Mouse (Mus musculus) frontal cortex, postnatal 25 days (tissue): ENCODE results near the gene Pafah1b3.

Experiments used
- DNase-seq, 2 experiments: peaks; one replicate each; pipeline ENCODE4 v3.0.0; 2022; ENCODE audit warnings: low spot score in 2 of 2

Pafah1b3 gene

GRCm38 (mm10) chr7:25305956-25306613 lies 8.3 kb upstream of the Pafah1b3 start, which contains the start of gene Tmem145:
TSS of gene Tmem145 (plus strand) at chr7:25306106.
- no peak for DNase-seq

DNA sequence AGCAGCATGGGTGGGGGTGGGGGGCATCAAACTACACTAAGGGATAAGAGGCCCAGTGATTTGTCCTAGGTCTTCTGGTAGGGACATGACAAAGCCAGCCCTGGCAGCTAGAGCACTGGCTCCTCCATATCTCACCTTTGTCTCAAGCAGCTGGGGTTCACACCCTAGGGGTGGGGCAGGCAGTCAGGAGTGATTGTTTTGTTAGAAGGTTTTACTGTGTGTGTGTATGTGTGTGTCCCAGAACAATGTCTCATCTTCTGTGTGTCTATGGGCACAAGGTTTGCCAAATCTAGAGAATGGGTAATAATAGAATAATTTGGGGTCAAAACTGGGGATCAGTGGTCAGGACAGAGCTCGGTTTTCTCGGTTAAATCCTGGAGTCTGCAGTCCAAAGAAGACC lies 7.7 kb upstream of the Pafah1b3 start:
- DNase-seq: no peak

DNA sequence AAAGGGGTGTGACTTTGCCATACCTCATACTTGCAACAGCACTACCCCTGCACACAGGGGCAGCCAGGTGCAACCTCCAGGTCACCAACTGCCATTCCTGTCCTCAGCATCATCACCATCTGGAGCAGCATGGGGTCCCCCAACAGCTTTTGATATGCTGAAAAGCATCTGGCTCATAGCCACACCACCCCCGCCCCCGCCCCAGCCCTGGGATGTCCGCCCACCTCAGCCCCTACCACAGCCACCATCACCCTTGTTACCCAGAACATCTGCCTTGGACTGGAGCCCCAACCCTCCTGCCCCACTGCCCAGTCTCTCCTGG lies 5.9 kb upstream of the Pafah1b3 start:
- DNase-seq: no peak

GRCm38 (mm10) chr7:25303003-25303684 lies 5.4 kb upstream of the Pafah1b3 start:
- no peak for DNase-seq

GRCm38 (mm10) chr7:25301063-25301462 lies 3.3 kb upstream of the Pafah1b3 start, which contains the start of gene Prr19:
TSS of gene Prr19 (plus strand) at chr7:25301411.
- DNase-seq: no peak

DNA sequence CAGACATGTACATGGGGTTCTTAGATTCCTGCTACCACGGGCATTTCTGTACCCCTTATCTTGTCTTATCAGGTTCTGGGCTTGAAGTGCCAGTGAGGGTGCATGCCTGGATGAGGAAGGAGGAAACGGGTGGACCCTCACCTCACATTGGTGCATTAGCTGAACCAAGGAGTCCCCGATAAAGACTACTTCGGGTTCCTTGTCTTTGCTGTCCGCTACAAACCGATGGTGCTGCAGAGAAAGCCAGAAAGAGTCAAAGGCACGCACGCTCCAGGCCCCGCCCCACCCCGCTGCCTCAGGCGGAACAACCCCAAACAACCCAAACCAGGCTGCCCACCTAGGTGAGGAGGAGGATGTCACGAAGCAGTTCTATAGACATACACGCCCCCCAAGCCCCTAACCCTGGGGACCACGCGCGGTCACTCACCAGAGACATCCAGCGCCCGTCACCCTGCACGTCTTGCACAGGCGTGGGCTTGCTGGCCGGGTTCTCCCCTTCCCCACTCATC lies 787 bp downstream of the Pafah1b3 start:
- no peak for DNase-seq

DNA sequence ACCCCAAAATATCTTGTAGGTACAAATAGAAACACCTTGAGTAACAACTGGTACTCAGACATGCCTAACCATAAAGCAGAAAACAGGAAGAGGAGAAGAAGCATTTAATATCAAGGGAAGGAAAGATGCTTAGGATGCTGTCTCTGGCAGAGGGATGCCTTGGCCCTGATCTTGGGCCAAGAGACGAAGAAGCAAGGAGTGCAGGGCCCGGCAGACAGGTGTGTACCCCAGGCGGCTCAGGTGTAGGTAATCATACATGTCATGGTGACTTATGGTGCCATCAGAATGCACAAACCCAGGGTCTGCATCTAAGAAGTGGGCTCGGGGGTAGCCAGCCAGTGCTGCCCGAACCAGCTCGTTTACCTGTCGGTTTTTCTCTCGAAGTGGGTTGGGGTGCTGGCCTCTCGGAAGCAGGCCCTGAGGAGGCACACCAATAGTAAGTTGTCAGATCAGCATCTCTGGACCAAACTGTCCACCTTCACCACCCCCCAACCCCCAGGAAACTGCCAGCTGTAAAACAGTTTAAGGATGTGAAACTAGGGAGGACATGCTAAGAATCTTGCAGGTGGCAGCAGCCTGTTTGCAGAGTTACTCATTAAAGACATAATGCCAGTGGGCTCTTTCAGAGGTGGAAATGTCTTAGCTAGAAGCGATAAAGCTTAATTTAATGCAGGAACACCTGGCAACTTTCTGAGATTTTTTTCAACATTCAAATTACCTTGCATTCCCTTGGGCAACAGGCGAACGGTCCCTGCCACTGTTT lies 2.6 kb downstream of the Pafah1b3 start:
- no peak for DNase-seq

DNA sequence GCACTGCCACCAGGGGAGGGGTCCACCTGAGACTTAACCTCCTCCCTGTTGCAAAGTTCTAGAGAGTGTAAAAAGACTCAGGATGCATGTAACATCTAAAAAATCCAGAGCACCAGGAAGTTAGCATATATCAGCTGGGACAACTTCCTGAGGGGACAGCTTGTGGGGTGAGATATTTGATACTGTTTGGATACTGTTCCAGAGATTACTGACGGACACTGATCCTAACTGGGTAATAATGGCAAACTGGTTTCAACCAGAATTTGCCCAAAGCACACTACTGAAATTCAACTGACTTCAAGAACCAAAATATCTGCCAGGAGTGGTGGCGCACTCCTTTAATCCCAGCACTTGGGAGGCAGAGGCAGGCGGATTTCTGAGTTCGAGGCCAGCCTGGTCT lies 3.3 kb downstream of the Pafah1b3 start:
- no peak for DNase-seq

DNA sequence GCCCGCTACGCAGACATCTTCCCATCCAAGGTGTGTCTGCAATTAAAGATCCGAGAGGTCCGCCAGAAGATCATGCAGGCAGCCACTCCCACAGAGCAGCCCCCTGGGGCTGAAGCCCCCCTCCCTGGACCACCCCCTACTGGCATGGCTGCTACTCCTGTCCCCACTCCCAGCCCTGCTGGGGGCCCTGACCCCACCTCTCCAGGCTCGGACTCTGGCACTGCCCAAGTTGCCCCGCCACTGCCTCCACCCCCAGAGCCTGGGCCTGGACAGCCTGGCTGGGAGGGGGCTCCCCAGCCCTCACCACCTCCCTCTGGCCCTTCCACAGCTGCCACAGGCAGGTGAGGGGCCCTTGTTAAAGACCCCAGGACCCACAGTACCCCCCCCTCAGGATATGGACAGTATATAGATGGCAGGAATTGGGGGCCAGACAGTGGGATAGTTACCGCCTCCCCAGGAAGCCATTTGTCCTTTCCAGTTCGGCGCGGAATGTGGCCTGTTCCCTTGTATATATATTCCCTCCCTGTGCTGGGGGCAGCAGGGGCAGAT lies 4.5 kb downstream of the Pafah1b3 start:
- DNase-seq: no peak

- DNase-seq: no peak
These were observed 5.7 kb downstream of the Pafah1b3 start for GRCm38 (mm10) chr7:25292107-25292506.

DNA sequence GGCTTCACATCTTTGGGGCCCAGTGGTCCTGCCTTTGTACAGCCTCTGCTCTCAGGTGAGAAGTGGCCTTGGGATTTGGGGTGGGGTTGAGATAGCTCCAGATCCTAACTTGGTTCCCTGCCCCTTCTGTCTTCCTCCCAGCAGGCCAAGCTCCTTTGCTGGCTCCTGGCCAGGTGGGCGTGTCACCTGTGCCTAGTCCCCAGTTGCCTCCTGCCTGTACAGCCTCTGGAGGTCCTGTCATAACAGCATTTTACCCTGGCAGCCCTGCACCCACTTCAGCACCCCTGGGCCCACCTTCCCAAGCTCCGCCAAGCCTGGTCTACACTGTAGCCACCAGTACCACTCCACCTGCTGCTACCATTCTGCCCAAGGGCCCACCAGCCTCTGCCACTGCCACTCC lies 6.9 kb downstream of the Pafah1b3 start:
- no peak for DNase-seq

DNA sequence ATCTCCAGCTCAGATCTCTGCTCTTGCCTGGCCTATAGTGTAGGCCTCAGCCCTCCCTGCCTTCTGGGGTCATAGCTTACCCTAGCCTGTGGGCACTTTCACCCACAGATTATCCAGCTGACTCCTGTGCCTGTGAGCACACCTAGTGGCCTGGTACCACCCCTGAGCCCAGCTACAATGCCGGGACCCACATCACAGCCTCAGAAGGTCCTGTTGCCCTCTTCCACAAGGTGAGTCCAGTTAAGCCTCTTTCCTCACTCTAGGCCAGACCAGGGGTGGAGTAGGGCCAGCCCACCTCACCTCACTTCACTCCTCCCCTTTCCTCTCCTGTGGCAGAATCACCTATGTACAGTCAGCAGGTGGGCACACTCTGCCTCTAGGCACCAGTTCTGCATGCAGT lies 7.3 kb downstream of the Pafah1b3 start:
- DNase-seq: no peak

DNA sequence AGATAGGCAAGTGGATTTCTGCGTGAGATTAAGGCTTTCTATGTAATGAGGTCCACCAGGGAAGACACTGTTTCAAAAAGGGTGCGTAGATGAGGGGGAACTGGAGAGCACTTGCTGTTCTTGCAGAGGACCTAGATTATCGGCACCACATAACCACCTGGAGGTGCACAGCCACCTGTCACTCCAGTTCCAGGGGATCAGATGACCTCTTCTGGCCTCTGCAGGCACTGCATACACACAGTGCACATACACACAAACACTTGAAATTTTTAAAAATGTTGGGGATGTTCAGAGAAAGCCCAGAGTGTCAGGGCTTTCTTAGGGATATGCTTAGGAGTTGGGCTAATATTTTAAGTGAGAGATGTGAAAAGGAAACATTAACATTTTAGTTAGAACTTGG lies 7.9 kb downstream of the Pafah1b3 start:
- no peak for DNase-seq

- DNase-seq: no peak
These were observed 9.1 kb downstream of the Pafah1b3 start for GRCm38 (mm10) chr7:25288721-25289120.

DNA sequence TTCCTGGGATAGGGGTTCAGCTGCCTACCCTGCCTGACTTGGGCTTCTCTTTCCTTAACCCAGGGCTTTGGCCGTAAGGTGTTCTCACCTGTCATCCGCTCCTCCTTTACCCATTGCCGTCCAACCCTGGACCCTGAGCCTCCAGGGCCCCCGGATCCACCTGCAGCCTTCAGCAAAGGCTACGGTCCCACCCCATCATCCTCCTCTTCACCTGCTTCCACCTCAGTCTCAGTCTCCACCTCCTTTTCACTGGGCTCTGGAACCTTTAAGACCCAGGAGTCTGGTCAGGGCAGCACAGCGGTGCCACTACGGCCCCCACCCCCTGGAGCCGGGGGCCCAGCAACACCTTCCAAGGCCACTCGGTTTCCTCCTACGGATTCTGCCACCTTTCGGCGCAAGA lies 9.8 kb downstream of the Pafah1b3 start:
- DNase-seq: no peak

DNA sequence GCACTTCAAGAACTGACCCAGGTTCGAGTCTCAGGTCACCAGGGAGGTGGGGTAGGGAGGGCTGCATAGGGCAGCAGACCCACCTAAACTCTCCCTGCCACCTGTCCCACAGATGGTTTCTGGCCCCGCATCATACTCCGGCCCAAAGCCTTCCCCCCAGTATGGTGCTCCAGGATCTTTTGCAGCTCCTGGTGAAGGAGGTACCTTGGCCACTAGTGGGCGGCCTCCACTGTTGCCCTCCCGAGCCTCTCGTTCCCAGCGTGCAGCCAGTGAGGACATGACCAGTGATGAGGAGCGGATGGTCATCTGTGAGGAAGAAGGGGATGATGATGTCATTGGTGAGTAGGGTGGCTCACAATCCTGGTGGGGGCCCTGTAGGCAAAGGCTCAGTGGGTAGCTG lies 10.8 kb downstream of the Pafah1b3 start:
- no peak for DNase-seq

- DNase-seq: no peak
These were observed 12.1 kb downstream of the Pafah1b3 start for GRCm38 (mm10) chr7:25285511-25286238.

GRCm38 (mm10) chr7:25284766-25285165 lies 13.0 kb downstream of the Pafah1b3 start:
- no peak for DNase-seq

GRCm38 (mm10) chr7:25284171-25284570 lies 13.6 kb downstream of the Pafah1b3 start:
- DNase-seq: no peak

GRCm38 (mm10) chr7:25283637-25284036 lies 14.1 kb downstream of the Pafah1b3 start:
- no peak for DNase-seq

GRCm38 (mm10) chr7:25282731-25283211 lies 15.0 kb downstream of the Pafah1b3 start:
- no peak for DNase-seq
